Mouse (Mus musculus) thymus, postnatal 4 days (tissue): ENCODE data around the gene Yy1.

Experiments used
- DNase-seq: peaks from one replicate; pipeline ENCODE4 v3.0.0; 2021

Yy1 gene

GRCm38 (mm10) chr12:108780108-108780877, 12.5 kb upstream of the Yy1 start:
- DNase-seq, result no peak

GRCm38 (mm10) chr12:108785161-108785560, 7.6 kb upstream of the Yy1 start:
- no peak for DNase-seq

GRCm38 (mm10) chr12:108787329-108787728, 5.4 kb upstream of the Yy1 start:
- DNase-seq, result no peak

DNA sequence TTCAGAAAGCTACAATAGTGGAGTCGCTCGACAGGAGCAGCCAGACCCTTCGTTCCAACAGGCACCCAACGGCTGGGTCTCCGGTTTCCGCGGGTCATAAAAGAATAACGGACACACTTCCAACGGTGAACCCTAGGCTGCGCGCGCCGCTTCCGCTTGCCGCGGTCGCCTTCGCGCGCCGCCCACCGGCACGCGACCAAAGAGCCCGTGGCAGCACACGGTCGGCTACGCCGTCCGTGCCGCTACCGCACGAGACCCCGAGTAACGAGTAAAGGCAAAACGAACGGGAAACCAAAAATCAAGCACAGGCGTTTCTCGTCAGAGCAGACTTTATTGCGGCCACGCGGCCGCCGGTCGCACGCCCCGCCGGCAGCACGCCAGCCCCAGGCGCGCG, 624 bp upstream of the Yy1 start:
- DNase-seq, result peak; percentile 92

DNA sequence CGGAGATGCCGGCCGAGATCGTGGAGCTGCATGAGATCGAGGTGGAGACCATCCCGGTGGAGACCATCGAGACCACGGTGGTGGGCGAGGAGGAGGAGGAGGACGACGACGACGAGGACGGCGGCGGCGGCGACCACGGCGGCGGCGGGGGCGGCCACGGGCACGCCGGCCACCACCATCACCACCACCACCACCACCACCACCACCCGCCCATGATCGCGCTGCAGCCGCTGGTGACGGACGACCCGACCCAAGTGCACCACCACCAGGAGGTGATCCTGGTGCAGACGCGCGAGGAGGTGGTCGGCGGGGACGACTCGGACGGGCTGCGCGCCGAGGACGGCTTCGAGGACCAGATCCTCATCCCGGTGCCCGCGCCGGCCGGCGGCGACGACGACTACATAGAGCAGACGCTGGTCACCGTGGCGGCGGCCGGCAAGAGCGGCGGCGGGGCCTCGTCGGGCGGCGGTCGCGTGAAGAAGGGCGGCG, 724 bp downstream of the Yy1 start:
- DNase-seq, result peak; percentile 67

DNA sequence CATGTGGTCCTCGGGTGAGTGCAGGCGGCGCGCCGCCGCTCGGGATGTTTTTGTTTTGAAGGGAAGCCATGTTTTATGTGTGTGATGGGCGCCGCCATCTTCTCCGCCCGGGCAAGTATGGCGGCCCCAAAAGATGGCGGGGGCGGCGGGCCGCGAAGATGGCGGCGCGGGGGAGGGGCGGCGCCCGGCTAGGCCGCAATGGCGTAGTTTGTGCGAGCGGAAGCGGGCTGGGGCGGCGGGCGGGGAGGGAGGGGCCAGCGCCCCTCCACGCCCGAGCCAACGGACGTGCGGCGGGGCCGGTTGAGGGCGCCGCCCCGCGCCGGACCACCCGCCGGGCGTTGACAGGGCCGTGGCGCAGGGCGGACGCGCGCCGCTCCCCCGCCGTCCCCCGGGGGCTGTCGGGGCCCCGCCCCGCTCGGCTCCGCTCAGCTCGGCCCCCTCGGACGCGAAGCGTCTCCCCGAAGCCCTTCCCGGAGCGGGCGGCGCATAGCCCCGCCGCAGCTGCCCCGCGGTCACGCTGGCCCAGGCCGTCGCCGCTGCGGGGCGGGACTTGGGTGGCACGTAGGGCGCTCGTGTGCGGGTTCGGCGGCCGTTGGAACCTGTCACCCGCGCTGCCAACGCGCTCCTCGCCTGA, 1.4 kb downstream of the Yy1 start:
- DNase-seq, result peak; percentile 91

DNA sequence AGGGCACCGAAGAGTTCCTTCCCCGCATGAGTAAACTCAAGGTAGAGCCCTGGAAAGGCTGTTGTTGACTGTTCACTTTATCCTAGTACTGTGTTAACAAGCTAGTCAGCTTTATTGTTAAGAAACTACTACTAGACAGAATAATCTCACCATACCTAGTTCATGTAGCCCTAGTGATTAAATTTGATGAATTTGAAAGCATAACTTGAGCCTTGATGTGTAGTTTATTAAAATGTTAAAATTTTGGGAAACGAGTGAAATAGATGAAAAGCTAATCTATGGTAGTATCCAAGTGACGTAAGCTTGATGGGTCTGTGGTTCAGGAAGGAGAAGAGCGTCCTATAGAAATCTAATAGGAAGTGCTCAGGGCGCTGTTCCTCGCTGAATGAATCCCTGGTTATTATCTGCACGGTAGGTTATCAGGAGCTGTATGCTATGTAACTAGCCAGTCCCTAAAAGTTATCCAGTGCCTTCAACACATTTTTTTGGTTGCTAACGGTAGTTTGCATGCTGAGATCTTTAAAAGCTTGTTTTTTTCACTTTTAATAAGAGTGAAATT, 2.3 kb downstream of the Yy1 start:
- no peak for DNase-seq

DNA sequence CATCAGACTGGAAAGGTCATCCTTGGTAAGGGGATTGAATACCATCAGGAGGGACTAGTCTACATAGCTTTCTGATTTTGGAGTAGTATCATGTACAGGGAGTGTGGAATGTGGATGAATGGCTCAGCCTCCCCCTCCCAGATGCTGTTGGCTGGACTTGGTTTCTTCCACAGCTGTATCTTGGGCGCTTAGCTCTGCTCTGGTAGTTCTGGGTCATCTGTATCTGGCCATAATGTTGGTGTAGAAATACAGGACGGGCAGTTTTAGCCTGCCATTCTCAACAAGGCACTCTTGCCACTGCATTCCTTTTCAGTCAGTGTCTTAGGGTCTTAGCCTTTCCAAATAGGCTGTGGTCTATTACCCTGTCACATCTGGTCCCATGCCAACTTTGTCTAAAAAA, 8.8 kb downstream of the Yy1 start:
- DNase-seq, result no peak

DNA sequence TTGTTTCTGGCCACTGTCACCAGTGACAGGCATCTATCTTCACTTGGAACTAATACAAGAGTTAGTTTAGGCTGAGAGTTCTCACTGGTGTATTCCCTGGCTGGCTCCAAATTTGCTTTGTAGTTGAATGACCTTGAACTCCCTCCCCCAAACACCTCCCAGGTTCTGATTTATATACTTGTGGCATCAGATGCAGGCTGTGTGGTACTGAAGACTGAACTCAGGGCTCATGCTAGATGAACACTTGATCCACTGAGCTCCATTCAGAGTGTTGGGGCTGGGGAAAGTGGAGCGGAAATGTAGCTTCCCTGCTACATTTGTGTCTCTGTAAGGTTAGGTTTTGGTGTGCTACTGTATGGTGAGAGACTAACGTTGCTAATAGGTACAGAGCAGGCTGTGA, 11.6 kb downstream of the Yy1 start:
- DNase-seq, result no peak

DNA sequence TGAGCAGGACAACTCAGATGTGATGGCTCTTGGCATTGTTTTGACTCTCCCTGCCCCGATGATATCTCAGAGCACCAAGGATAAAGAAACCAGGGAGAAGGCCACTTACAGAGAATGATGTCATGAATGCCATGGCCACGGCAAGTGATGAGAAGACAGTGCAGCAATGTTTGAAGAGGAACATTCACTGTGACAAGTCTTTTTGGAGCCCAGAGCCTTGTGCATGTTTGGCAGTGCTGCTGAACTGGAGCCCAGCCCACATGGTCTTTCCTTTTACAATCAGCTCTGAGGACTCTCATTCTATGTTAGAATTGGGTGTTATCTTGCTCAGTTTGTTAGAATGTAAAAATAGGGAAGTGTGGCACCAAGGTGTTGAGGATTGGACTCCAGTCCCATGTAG, 15.7 kb downstream of the Yy1 start:
- DNase-seq, result no peak

DNA sequence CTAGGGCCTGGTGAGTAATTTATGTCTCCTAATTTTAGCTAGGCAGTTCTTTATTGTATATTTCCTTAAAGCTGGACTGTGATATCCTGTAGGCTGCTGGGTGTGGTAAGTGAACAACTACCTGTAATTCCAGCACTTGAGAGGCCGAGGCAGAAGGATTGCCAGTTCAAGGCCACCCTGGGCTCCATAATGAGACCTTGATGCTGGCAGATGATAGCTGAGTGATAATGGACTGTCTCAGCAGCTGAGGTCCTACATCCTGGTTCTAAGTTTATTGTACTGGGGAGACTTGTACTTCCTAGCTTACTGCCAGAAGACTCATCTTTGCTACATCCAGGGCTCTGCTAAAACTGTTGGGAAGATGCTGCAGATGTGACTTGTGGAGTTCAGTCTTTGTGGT, 17.0 kb downstream of the Yy1 start:
- DNase-seq, result no peak

- no peak for DNase-seq
Observed at GRCm38 (mm10) chr12:108810309-108810708, 17.5 kb downstream of the Yy1 start.

- peak; percentile 49 for DNase-seq
Observed at GRCm38 (mm10) chr12:108811133-108811532, 18.4 kb downstream of the Yy1 start.

- no peak for DNase-seq
Observed at GRCm38 (mm10) chr12:108812463-108812862, 19.7 kb downstream of the Yy1 start.

DNA sequence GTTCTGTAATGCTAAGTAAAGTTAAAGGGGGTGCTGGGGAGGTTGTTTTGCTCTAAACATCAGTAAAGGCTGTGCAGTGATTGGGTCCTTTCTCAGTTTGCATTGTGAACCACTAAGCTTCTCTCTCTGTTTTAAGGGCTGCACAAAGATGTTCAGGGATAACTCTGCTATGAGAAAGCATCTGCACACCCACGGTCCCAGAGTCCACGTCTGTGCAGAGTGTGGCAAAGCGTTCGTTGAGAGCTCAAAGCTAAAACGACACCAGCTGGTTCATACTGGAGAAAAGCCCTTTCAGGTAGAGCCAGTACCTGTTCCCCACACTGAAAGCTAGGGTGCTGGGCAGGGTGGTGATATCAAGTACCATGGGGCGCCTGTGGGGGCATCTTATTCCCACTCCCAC, 21.7 kb downstream of the Yy1 start:
- no peak for DNase-seq

- no peak for DNase-seq
Observed at GRCm38 (mm10) chr12:108816569-108816968, 23.8 kb downstream of the Yy1 start.

DNA sequence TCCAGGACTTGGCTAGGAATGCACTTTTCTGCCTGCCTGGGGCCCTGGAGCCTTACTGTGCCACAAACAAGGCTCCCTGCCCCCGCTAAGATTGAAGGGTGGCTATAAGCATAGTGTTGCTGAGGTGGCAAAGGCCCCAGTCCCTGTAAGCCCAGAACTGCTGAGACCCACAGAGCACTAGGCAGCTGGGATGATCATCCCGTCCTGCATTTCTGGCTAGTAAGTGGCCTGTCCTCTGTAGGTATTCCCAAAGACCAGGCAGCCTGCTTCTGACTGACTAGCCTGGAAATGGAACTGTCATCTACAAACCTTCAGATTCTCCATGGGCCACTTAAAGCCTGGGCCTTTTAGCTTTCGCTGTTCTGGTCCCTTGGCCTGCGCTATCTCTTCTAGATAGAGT, 27.7 kb downstream of the Yy1 start:
- DNase-seq, result no peak

- no peak for DNase-seq
Observed at GRCm38 (mm10) chr12:108823036-108823435, 30.3 kb downstream of the Yy1 start.

- no peak for DNase-seq
Observed at GRCm38 (mm10) chr12:108824225-108824874, 31.6 kb downstream of the Yy1 start.

GRCm38 (mm10) chr12:108825561-108826224, 32.9 kb downstream of the Yy1 start:
- no peak for DNase-seq

GRCm38 (mm10) chr12:108826282-108826957, 33.6 kb downstream of the Yy1 start:
- no peak for DNase-seq

GRCm38 (mm10) chr12:108826958-108827535, 34.3 kb downstream of the Yy1 start:
- no peak for DNase-seq
